Mouse (Mus musculus) heart, adult 2 months (tissue): Measurements from ENCODE around the gene Vwce. TPM values are rescaled to one million over a fixed set of nuclear protein-coding genes. Genes with fewer than 3 reads are reported as not detected.

Experiments
- DNase-seq, 2 experiments: peaks; one replicate each; pipeline ENCODE4 v3.0.0; 2021
- H3K27ac ChIP-seq: fragments of 200-600 bp; 2 replicates; pipeline ENCODE4 v1.8.1; 2022
- H3K27me3 ChIP-seq: fragments of 200-500 bp; 2 replicates; pipeline ENCODE4 v1.6.1; 2012; ENCODE audit warnings: mild to moderate bottlenecking, low read length, inconsistent platforms, mixed read lengths; ENCODE audit not compliant: control insufficient read depth, insufficient read depth
- H3K36me3 ChIP-seq: fragments of 200-500 bp; 2 replicates; pipeline ENCODE4 v1.6.1; 2012; ENCODE audit warnings: low read length, inconsistent platforms; ENCODE audit not compliant: control insufficient read depth, insufficient read depth
- H3K4me1 ChIP-seq: fragments of 200-500 bp; 2 replicates; pipeline ENCODE4 v1.6.1; 2011; ENCODE audit warnings: low read length; ENCODE audit not compliant: control insufficient read depth, insufficient read depth
- H3K4me3 ChIP-seq: fragments of 200-600 bp; 2 replicates; pipeline ENCODE4 v1.8.1; 2022
- H3K79me2 ChIP-seq: fragments of 200-500 bp; replicated peaks from 2 replicates; pipeline ENCODE4 v1.6.1; 2012; ENCODE audit warnings: mild to moderate bottlenecking, inconsistent platforms, low read length, moderate library complexity, mixed read lengths; ENCODE audit not compliant: control insufficient read depth, insufficient read depth
- H3K9ac ChIP-seq: fragments of 200-500 bp; 2 replicates; pipeline ENCODE4 v1.6.1; 2012; ENCODE audit warnings: low read depth, mild to moderate bottlenecking, control low read depth, inconsistent platforms, low read length, mixed read lengths
- CTCF ChIP-seq: fragments of 200-600 bp; IDR thresholded peaks from 2 replicates; pipeline ENCODE4 v1.8.1; 2022; ENCODE audit warnings: antibody characterized with exemption, mild to moderate bottlenecking, moderate library complexity
- EP300 ChIP-seq: fragments of 200-500 bp; IDR thresholded peaks from 2 replicates; pipeline ENCODE4 v1.6.1; 2011; ENCODE audit warnings: low read depth, low read length, control low read depth; ENCODE audit not compliant: insufficient read depth
- POLR2A ChIP-seq: fragments of 200-500 bp; IDR thresholded peaks from 2 replicates; pipeline ENCODE4 v1.6.1; 2011; ENCODE audit warnings: mild to moderate bottlenecking, low read depth, low read length, control low read depth; ENCODE audit not compliant: insufficient read depth
- WGBS: fragments of 180-500 bp; shearing (Covaris S2); methylation state at CpG from one replicate; pipeline ENCODE4 v1.1.7; 2018; 5-methylcytosine and 5-hydroxymethylcytosine counted together
- intact Hi-C: fragments of 180-260 bp; cut with DNase I; formaldehyde crosslinking; loops from one replicate; pipeline ENCODE4 v1.15.1; 2025
- polyA plus RNA-seq: library from polyadenylated mRNA; depleted of rRNA; stranded (reverse); fragments of >200 nt; gene quantifications from 2 replicates; pipeline ENCODE4 v1.2.3, GENCODE M21; 2012
- total RNA-seq, 2 experiments: library from RNA; stranded (reverse); gene quantifications; 2 replicates each; pipeline ENCODE4 v1.2.3; 2021

Gene Vwce
- total and polyA plus RNA-seq, 3 experiments, result not detected

DNA sequence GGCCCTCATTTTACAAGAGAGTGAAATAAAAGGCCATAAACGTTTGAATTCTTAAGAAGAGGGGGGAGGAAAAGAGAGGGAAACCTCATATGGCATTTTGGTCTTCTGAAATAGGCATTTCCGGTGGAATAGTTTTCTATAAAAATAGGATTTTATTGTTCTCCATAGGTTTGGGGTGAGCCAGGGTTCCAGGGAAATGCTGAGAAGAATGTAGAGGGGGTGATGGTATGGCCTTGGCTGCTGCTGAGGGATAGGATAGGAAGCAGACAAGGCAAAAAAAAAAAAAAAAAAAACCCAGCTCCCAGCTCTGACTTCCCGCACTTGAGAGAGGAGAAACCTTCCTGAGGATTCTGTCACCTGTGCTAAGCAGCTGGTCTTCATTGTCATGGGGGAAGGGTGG lies 22.0 kb downstream of the Vwce start:
- TF ChIP-seq POLR2A, result no peak
- no peak for TF ChIP-seq EP300
- TF ChIP-seq CTCF, result no peak
- DNase-seq, result no peak
- H3K4me1 ChIP-seq, result no peaks in the 10 kb centered on the region
- no peak overlapping the region for H3K27ac ChIP-seq
- no peaks in the 10 kb centered on the region for H3K27me3 ChIP-seq
- no peak overlapping the region for H3K9ac ChIP-seq
- H3K36me3 ChIP-seq, result no peaks in the 10 kb centered on the region
- intact Hi-C loops, result no loop called here
- no peak overlapping the region for H3K4me3 ChIP-seq
- WGBS, result 50% methylated on average over 3 of the region's 3 CpGs
- no peaks in the 10 kb centered on the region for H3K79me2 ChIP-seq

DNA sequence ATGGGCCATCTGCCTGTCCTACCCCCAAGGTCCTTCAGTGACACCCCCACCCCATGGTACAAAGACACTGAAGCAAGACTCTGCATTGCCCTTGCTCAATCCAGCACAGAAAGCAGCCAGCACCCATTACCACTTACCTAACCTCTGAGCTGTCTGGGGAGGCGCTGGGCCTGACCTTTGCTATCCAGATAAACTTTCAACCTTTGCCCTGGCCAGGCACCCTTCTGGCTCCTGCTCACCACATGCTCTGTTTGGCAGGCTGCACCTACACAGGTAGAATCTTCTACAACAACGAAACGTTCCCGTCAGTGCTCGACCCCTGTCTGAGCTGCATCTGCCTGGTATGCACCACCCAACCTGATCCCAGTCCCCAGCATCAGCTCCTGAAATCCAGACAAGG lies 23.7 kb downstream of the Vwce start:
- H3K4me1 ChIP-seq, result no peaks in the 10 kb centered on the region
- TF ChIP-seq POLR2A, result no peak
- no peak for TF ChIP-seq CTCF
- TF ChIP-seq EP300, result no peak
- DNase-seq, result no peak
- H3K4me3 ChIP-seq, result no peak overlapping the region
- H3K27ac ChIP-seq, result no peak overlapping the region
- no peak overlapping the region for H3K9ac ChIP-seq
- 77% methylated on average over 5 of the region's 5 CpGs for WGBS
- H3K27me3 ChIP-seq, result no peaks in the 10 kb centered on the region
- intact Hi-C loops, result no loop called here
- no peaks in the 10 kb centered on the region for H3K36me3 ChIP-seq
- no peaks in the 10 kb centered on the region for H3K79me2 ChIP-seq

DNA sequence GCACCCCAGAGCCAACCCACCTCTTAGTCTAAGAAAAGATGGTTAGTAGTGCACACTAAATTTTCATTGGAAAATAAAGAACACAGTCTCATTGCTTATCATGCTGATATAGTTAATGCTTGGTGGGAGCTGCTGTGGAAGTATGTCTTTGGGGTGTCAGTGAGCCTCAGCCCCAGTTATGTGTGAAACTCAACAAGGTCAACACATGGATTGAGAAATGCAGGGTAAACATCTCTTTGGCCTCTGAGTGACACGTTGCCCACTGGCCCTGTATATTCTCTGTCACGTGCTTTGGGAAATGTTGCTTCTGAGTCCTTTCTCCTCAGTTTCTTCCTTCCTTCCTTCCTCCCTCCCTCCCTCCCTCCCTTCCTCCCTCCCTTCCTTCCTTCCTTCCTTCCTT lies 24.4 kb downstream of the Vwce start:
- Histone ChIP-seq H3K79me2 (no peaks in the 10 kb centered on the region), H3K27ac (no peak overlapping the region), H3K36me3 (no peaks in the 10 kb centered on the region), H3K4me3 (no peak overlapping the region), H3K9ac (no peak overlapping the region), H3K4me1 (no peaks in the 10 kb centered on the region), H3K27me3 (no peaks in the 10 kb centered on the region)
- no peak for DNase-seq
- TF ChIP-seq POLR2A, result no peak
- TF ChIP-seq EP300, result no peak
- TF ChIP-seq CTCF, result no peak
- 60% methylated on average over 2 of the region's 2 CpGs for WGBS
- intact Hi-C loops, result no loop called here

DNA sequence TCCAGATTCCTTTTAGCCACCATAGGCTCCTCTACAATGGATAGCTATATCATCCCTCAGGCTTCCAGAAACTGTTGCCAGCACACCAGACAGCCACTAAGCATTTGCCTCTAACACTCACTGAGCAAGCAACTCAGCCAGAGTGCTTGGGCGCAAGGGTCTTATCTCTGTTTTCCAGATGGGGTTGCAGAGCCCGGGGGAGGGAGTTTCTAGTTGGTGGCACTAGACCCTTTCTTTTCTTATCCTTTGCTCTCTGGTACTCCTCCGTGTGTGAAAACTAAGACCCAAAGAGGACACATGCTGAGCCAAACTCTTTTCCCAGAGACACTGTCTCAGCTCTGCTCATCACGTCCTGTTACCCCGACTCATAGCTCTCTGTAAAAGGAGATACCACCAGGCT lies 27.4 kb downstream of the Vwce start:
- Histone ChIP-seq H3K4me3 (no peak overlapping the region), H3K36me3 (no peaks in the 10 kb centered on the region), H3K4me1 (no peaks in the 10 kb centered on the region), H3K27ac (no peak overlapping the region), H3K79me2 (no peaks in the 10 kb centered on the region), H3K9ac (no peak overlapping the region), H3K27me3 (no peaks in the 10 kb centered on the region)
- TF ChIP-seq EP300 (no peak), POLR2A (no peak), CTCF (no peak)
- DNase-seq, result no peak
- 43% methylated on average over 5 of the region's 5 CpGs for WGBS
- intact Hi-C loops, result no loop called here

DNA sequence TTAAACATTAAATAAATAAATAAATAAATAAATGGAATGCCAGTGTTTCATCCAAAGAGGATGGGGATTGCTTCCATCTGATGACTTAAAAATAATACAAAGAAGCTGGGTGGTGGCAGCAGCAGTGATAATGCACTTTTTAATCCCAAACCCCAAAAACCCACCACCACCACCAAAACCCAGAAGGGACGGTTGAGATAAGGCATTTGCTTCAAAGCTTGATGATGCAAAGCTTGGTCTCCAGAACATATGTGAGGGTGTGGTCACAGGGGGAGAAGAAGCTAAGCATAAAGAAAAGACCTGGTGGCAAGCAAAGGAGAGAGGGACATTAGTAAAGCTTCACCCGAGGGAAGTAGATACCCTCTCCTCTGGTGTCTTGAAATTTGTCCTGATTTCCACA lies 27.9 kb downstream of the Vwce start:
- no peaks in the 10 kb centered on the region for H3K79me2 ChIP-seq
- no peak for DNase-seq
- intact Hi-C loops, result no loop called here
- H3K27me3 ChIP-seq, result no peaks in the 10 kb centered on the region
- H3K4me1 ChIP-seq, result no peaks in the 10 kb centered on the region
- WGBS, result 74% methylated on average over 2 of the region's 2 CpGs
- H3K27ac ChIP-seq, result no peak overlapping the region
- no peak for TF ChIP-seq EP300
- no peak for TF ChIP-seq POLR2A
- TF ChIP-seq CTCF, result no peak
- no peak overlapping the region for H3K4me3 ChIP-seq
- no peaks in the 10 kb centered on the region for H3K36me3 ChIP-seq
- no peak overlapping the region for H3K9ac ChIP-seq

DNA sequence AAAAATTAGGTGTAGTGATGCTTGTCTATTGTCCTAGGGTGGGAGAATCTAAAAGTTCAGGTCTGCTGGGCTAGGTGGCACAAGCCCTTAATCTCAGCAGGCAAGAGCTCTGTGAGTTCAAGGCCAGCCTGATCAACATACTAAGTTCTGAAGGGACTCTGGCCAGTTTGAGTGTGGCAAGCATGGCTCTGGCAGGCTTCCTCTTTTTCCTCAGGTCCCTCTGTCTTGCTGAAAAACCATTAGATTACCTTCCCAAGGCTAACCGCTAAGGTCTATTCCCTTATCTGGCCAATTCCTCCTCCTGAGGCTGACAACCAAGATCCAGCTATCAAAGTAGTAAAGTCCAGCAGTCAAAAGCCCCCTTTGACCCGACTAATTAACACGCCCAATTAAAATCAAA lies 28.7 kb downstream of the Vwce start:
- no peak for DNase-seq
- Histone ChIP-seq H3K27ac (no peak overlapping the region), H3K79me2 (no peaks in the 10 kb centered on the region), H3K9ac (no peak overlapping the region), H3K27me3 (no peaks in the 10 kb centered on the region), H3K4me1 (no peaks in the 10 kb centered on the region), H3K4me3 (no peak overlapping the region), H3K36me3 (no peaks in the 10 kb centered on the region)
- TF ChIP-seq EP300, result no peak
- no peak for TF ChIP-seq CTCF
- no peak for TF ChIP-seq POLR2A
- WGBS, result 31% methylated on average over 3 of the region's 3 CpGs
- intact Hi-C loops, result no loop called here

DNA sequence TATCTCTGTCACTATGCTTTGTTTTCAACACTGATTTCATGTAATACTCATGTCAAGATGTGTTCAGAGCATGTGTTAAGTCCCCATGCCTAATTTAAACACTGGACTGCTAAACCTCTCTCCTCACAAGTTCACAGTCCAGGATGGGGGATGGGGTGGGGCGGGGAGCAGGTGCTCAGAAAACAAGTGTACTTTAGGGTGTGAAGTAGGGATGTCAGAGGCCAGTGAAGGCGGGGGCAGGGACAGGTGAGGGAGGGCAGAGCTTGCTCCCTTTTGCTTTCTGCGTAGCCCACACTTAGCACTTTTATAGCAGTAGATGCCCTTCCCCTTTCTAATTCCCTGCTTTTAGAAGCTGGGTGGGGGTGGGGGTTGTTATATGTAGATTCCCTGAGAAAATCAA lies 31.1 kb downstream of the Vwce start:
- Histone ChIP-seq H3K27ac (no peak overlapping the region), H3K9ac (no peak overlapping the region), H3K79me2 (no peaks in the 10 kb centered on the region), H3K27me3 (no peaks in the 10 kb centered on the region), H3K4me3 (no peak overlapping the region), H3K36me3 (no peaks in the 10 kb centered on the region), H3K4me1 (no peaks in the 10 kb centered on the region)
- no peak for DNase-seq
- TF ChIP-seq POLR2A, result no peak
- TF ChIP-seq EP300, result no peak
- no peak for TF ChIP-seq CTCF
- 63% methylated on average over 3 of the region's 3 CpGs for WGBS
- intact Hi-C loops, result loop anchor here (1.0 to 5.0 kb wide), 3 partner anchors 44 to 312 kb away; no protein-coding TSS in a partner anchor
